9 mouse cellular contexts compared by ENCODE assay signal in genomic region chr3:68059162-68059800, GRCm38 (mm10). TPM values are rescaled to one million over a fixed set of nuclear protein-coding genes. Genes with fewer than 3 reads are reported as not detected.
A peak's percentile ranks its signal among the peaks of the same experiment; 100 is the strongest.
DNase-seq lines count a peak whose midpoint lies in the region; ATAC-seq and TF ChIP-seq lines count a peak whose summit lies in the region.
"Had no signal": no experiment of that assay in that cellular context is flagged by ENCODE, and none has a peak within 500 bp of the region (broad histone marks: within the 10 kb centered on the region; RNA-seq: fewer than 3 reads in every experiment).

No protein-coding gene starts in this region.

- peak; percentile 92 for TF ChIP-seq CTCF in hindbrain, postnatal 0 days (IDR thresholded peaks at IDR 0.05; ENCODE audit: low read depth)

- peak; percentile 86 for ATAC-seq in hindbrain, postnatal 0 days
- ATAC-seq in midbrain, embryonic 14.5 days (ENCODE audit: low FRiP score, low TSS enrichment) = peak; percentile 31; the same call in 1 of the 2 replicates
- no peak for ATAC-seq in monocyte, adult 5-6 weeks (replicated peaks; ENCODE audit: insufficient number of reproducible peaks, low FRiP score, low TSS enrichment, poor library complexity, severe bottlenecking)

- H3K9ac ChIP-seq in hindbrain, postnatal 0 days (replicated peaks; ENCODE audit: low read length) = no peak overlapping the region
- H3K9ac ChIP-seq in midbrain, embryonic 14.5 days (replicated peaks; ENCODE audit: low read length) = no peak overlapping the region
- H3K9ac ChIP-seq: liver, embryonic 15.5 days had no signal

- no peaks in the 10 kb centered on the region for H3K27me3 ChIP-seq in hindbrain, postnatal 0 days (ENCODE audit: insufficient read depth, low read length)
- H3K27me3 ChIP-seq in midbrain, embryonic 14.5 days (ENCODE audit: control insufficient read depth, insufficient read depth, low read length) = no peaks in the 10 kb centered on the region
- H3K27me3 ChIP-seq: liver, embryonic 15.5 days had no signal

- H3K36me3 ChIP-seq in hindbrain, postnatal 0 days (ENCODE audit: insufficient read depth, low read length) = no peaks in the 10 kb centered on the region
- H3K36me3 ChIP-seq in midbrain, embryonic 14.5 days (ENCODE audit: control insufficient read depth, insufficient read depth, low read length) = no peaks in the 10 kb centered on the region
- H3K36me3 ChIP-seq: liver, embryonic 15.5 days had no signal

- DNase-seq in cerebellum, adult 8-10 months = peak; percentile 15
- DNase-seq in cerebellum, adult 9-10 months = no peak
- peak; percentile 9 for DNase-seq in ovary, postnatal 14 days (ENCODE audit: low spot score)
- DNase-seq in ovary, adult 18-20 months (ENCODE audit: low spot score) = no peak
- peak; percentile 75 for DNase-seq in hindbrain, postnatal 0 days (ENCODE audit: low spot score)
- DNase-seq in midbrain, embryonic 14.5 days = peak; percentile 81
- DNase-seq in urinary bladder, postnatal 25 days (ENCODE audit: low spot score) = no peak

- H3K27ac ChIP-seq in hindbrain, postnatal 0 days = no peak overlapping the region
- H3K27ac ChIP-seq in midbrain, embryonic 14.5 days (replicated peaks; ENCODE audit: low read depth, low read length) = no peak overlapping the region
- H3K27ac ChIP-seq: liver, embryonic 15.5 days had no signal

- WGBS in hindbrain, postnatal 0 days = 43% methylated on average over 2 of the region's 2 CpGs
- 51% methylated on average over 2 of the region's 2 CpGs for WGBS in midbrain, embryonic 14.5 days

- no peak overlapping the region for H3K4me2 ChIP-seq in hindbrain, postnatal 0 days (ENCODE audit: low read depth, low read length)
- H3K4me2 ChIP-seq in midbrain, embryonic 14.5 days (ENCODE audit: low read length) = no peak overlapping the region
- H3K4me2 ChIP-seq: liver, embryonic 15.5 days had no signal

- no peaks in the 10 kb centered on the region for H3K4me1 ChIP-seq in hindbrain, postnatal 0 days (ENCODE audit: insufficient read depth, low read length)
- no peaks in the 10 kb centered on the region for H3K4me1 ChIP-seq in midbrain, embryonic 14.5 days (ENCODE audit: control insufficient read depth, insufficient read depth, low read length)
- H3K4me1 ChIP-seq: liver, embryonic 15.5 days had no signal

- H3K9me3 ChIP-seq in hindbrain, postnatal 0 days (ENCODE audit: low read length) = no peaks in the 10 kb centered on the region
- no peaks in the 10 kb centered on the region for H3K9me3 ChIP-seq in midbrain, embryonic 14.5 days (ENCODE audit: control insufficient read depth, low read length)
- H3K9me3 ChIP-seq: liver, embryonic 15.5 days had no signal

- no peak overlapping the region for H3K4me3 ChIP-seq in hindbrain, postnatal 0 days (ENCODE audit: low read length)
- H3K4me3 ChIP-seq in midbrain, embryonic 14.5 days (replicated peaks; ENCODE audit: low read depth, low read length) = no peak overlapping the region
- H3K4me3 ChIP-seq: liver, embryonic 15.5 days had no signal

RNA-seq across cellular contexts. Expression of gene Schip1, which starts 5.3 kb away (rescaled TPM):
- 94.3 and 128 TPM in 2 replicates for total RNA-seq in hindbrain, postnatal 0 days (2014; rRNA removed)
- polyA plus RNA-seq in hindbrain, postnatal 0 days (2015; fragmentation: Nextera tagmentation; extraction: Ambion mirVana) = 163 and 164 TPM in 2 replicates
- polyA plus RNA-seq in midbrain, embryonic 14.5 days (2014; fragmentation: Nextera tagmentation; extraction: Ambion mirVana) = 152 and 154 TPM in 2 replicates
- total RNA-seq in monocyte, adult 5-6 weeks (2017) = 0.29 to 0.39 TPM in 2 of 3 replicates, not detected in the other

Comparison
In these comparisons a context has a peak if more than half of its experiments do, and no peak if none do; other contexts are left out.
1. DNase-seq: peak in cerebellum, adult 8-10 months (single experiment), ovary, postnatal 14 days (single experiment), hindbrain, postnatal 0 days (single experiment) and midbrain, embryonic 14.5 days (single experiment); none in cerebellum, adult 9-10 months (single experiment), ovary, adult 18-20 months (single experiment) and urinary bladder, postnatal 25 days (single experiment).
2. RNA of gene Schip1, which starts 5.3 kb away (total RNA-seq): 94.3 to 128 TPM in hindbrain, postnatal 0 days; 0.29 to 0.39 TPM in monocyte, adult 5-6 weeks; every median in the first group is over 10 times any median in the second.